Mouse (Mus musculus): ENCODE measurements around the gene Espn.

Espn gene

DNA sequence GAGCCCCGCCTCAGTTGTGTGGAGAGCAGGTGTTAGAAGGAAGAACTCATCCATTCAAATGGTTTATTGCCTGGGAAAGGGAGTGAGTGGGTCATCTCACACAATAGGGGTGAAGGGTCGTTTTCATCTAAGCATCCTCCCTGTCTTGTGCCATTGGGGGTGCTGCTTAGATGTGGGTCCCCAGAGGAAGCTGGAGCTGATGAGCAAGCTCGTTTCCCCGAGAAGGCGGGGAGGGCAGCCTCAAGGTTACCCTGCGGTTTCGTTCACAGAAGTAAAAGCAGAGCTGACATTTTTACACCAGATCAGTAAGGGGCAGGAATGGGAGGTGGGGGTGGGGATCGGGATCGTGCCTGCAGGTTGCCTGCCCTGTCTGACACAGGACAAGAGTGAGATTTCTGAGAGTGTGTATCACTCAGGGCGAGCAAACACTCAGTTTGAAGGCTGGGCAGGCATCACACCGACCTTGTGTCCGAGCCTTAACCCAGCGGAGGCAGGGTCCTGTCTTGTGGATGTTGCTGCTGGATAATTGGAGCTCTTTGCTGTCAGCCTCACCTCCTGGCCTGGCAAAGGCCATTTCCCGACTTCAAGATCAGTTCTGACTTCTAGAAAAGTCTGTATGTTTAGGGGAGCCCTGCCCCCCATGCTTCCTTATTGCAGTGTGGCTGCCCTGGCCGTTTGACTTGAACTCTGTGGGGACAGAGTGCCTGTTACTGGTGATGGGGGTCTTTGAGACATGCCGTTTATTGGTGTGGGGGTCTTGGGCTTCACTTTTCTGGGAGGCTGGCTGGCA, 26.9 kb upstream of the Espn start:
- DNase-seq (ENCODE audit: extremely low read depth, low read depth): no peak

DNA sequence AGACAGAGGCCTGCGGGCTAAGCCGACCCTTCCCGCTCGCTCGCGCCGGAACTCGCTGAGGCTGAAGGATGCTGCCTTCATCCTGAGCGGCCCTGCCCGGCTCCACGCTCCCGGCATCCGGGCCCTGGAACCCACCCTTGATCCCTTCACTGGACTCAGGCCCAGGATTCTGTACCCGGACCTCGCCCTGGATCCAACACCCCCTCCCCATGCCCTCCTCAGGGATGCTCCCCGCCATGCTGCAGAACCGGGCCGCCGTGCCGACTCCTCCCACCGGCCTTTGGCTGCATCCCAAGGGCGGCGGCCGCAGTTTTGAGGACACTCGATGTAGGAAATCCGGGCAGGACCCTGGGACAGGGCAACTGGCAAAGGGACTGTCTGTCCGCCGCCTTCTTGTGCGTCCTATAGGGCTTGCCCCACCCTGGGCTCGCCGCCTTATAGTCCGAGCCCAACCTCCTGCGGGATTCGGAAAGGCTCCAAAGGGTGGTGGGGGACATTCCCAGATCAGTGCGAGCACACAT, 26.2 kb upstream of the Espn start:
- DNase-seq (ENCODE audit: extremely low read depth, low read depth): no peak

DNA sequence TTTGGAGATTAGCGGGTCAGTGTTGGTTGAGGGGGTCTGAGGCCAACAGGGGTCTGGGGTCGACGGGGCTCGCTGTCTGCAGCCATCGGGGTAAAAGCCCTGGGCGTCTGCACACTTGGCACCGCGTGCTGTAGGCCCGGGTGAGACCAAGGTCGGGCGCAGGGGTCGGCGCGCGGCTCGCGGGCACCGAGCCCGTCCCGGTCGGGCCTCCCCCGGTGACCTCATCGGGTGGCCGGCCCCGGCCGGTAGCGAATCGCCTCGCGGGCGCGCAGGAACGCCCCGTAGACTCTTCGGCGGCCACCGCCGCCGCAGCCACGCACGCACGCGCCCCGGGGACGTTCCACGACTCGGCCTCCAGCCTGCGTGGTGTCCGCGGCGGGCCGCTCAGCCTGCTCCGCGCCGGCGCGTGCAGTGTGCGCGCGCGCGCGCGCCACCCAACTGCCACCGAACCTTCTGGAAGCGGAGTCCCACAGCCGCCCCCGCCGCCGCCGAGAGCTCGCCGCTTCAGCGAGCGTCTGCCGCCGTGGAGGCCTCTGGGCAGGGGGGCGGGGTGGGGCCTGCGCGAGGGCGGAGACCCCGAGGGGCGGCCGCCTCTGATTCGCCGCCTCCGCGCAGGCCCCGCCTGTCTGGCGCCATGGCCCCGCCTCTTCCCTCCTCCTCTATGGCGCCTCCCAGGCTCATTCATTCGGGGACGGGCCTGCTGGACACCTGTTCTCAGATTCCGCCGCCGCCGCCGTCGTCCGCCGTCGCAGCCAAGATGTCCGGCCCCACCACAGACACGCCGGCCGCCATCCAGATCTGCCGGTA, 25.6 kb upstream of the Espn start, which contains the start of gene Acot7:
TSS of gene Acot7 (plus strand) at position 598 of the 807 bp plus-strand sequence.
- DNase-seq (ENCODE audit: extremely low read depth, low read depth): no peak

DNA sequence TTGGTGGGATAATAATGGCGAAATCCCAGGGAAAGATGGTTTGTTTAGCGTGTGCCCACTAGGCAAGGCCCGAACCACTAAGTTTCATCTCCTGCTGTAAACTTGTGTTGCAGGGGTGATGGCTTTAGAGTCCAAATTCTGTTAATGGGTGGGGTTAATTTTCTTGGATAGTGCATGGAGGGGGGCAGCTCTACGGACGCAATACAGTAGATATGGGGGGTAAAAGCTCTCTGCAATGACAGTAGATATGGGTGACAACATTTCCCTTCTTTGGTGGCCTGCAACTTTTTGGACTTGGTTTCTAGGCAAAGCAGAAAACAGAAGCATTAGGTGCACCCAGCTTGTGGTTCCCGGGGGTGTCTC, 25.0 kb upstream of the Espn start:
- no peak for DNase-seq (ENCODE audit: extremely low read depth, low read depth)

DNA sequence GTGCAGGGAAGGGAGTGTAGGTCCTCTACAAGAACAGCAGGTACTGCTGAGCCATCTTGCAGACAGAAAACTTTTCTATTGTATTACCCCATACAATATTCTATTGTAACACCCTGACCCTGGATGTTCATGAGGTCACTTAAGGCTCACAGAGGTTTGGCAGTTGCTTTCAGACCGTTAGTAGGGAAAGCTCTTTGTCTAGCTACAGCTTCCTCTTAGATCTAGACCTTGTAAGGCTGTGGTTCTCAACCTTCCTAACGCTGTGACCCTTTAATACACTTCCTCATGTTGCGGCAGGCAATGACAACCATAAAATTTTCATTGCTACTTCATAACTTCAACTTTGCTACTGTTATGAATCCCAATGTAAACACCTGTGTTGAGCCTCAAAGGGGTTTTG, 24.5 kb upstream of the Espn start:
- no peak for DNase-seq (ENCODE audit: extremely low read depth, low read depth)

DNA sequence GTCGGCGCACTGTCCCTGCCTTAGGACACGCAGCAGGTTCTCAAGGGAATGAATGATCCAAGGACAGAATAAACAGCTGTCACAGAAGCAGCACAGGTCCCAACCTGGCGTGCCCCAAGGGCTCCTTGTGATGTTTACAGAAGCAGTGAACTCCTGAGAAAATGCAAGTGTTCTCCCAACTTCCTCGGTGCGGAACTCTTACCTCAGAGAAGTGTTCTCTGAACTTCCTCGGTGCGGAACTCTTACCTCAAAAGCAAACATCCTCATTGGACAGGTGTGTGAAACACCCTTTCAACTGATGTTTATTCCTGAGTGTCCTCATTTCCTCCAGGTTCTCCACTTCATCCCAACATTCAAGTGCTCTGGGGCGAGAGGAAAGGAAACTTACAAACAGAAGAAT, 21.8 kb upstream of the Espn start:
- DNase-seq (ENCODE audit: extremely low read depth, low read depth): no peak

DNA sequence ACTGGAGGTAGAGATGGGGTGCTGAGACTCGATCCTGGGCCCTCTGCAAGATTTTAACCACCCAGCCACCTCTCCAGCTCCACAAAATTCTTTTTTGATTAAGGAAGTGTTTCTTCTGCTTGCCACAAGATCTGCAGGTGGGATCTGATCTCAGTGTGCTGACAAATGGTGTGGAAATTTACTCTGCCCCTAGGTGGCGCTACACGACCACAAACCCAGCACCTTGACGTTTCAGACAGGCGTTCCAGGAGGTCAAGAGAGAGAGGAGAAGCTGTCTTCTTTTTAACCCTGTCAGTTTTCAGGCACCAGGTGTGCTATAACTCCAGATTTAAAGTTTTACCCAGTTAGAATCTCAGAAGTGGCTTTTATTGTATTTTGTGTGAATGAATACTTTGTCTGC, 20.9 kb upstream of the Espn start:
- no peak for DNase-seq (ENCODE audit: extremely low read depth, low read depth)

DNA sequence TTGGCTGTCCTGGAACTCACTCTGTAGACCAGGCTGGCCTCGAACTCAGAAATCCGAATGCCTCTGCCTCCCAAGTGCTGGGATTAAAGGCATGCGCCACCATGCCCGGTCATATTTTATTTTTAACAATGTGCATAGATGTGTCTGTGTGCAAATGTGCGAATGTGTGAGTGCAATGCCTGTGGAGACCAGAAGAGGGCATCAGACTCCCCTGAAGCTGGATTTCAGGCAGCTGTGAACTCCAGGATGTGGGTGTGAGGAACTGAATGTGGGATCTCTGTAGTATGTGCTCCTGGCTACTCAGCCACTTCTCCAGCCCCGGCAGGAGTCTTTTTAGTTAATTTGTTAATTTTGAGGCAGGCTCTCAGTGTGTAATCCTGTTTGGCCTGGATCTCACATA, 19.4 kb upstream of the Espn start:
- no peak for DNase-seq (ENCODE audit: extremely low read depth, low read depth)

DNA sequence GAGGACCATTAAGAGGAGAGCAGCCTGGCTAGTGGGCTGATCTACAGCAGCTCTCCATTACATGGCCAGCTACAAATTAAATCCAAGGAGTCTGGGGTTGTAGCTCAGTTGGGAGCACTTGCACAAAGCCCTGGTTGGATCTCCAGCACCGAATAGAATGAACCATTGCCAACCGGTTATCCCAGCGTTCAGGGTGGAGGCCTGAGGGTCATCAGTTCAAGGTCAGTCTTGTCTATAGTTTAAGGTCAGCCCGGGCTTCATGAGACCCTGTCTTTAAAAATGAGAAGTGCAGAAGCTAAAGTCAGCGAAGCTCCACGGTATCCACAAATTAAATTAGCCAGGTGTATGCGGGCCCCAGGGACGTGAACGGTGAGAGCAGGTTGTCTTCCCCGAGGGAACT, 18.1 kb upstream of the Espn start:
- DNase-seq (ENCODE audit: extremely low read depth, low read depth): no peak

DNA sequence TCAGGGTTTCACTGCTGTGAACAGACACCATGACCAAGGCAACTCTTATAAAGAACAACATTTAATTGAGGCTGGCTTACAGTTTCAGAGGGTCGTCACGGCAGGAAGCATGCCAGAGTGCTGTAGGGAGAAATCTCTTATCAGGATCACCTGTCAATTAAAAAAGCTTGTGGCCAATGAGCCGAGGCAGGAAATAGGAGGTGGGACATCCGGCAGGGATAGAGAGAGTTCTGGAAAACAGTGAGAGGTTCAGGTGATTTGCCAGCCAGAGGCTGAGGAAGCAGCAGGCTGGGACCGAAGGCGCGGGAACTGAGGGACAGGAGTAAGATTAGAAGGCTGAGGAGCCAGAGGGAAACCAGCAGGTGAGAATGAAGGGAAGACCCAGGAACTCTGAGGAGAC, 16.9 kb upstream of the Espn start:
- no peak for DNase-seq (ENCODE audit: extremely low read depth, low read depth)

DNA sequence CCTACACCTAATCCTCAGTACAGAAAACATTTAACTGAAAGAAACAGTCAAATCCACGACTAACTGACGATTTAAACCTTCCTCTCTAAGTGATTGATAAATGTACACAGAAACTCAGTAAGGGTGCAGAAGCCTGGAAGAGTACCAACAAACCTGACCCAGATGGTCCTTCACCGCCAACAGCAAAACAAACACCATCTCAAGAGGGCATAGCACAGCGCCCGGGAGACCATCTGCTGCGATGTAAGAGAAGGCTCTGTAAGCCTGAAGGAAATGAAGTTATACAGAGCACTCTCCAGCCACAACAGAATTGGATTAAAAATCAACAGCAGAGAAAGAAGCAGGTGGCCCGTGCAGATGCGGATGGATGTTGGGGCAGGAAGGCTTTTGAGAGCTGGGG, 15.9 kb upstream of the Espn start:
- no peak for DNase-seq (ENCODE audit: extremely low read depth, low read depth)

DNA sequence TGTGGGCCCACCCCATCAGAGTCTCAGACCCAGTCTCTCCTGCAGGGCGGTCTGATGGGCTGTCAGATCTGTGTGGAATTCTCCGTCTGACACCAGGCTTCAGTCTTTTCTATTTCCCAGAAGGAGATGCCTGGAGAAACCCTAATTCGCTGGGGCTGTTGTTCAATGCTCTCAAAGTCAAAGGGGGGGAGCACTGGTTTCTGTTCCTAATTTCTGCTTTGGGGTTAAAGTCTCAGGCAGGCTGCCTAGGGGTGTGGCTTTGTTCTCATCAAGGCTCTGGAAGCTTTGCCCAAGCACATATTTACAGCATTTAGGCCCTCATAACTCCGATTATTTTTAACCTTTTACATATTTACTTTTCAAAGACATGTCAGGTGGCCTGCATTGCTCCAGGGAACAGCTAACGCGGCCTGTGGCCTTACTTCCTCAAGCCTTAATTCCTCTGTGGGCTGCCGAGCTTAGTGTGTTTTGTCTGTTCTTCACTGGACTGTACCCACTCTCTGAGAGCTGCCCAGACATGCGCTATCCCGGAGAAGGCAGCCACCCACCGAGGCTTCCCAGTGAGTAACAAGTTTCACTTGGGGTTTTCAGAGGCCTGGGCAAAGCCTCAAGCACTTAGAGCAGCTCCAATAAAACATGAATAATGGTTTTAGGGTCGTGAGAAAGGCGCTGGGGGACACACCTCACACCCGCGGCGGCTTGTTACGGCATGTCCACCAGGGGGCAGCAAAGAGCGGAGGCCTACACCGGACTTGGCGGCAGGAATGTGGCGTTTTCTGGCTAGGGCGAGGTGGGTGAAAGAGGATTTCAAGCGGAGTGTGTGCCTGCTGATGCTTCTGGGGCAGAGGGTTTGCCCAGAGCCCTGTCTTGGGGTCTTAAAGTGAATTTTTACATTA, 13.1 kb upstream of the Espn start:
- no peak for DNase-seq (ENCODE audit: extremely low read depth, low read depth)

DNA sequence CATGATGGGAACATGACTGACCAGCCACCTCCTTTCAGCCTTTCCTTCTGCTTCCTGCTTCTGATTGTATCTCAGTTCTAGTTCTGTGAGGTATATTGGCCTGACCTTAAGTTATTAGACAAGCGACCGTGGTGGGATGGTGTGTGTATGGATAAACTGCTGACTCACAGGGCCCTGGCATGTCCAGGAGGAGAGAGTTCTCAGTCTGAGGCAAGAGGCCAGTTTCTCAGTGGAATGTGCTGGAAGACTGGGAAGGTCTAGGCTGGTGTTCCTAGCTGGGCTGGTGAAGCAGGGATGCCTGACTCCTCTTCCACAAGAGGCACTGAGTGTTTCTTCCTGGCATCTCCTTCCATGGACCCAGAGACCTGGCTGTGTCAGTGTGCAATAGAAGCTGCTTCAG, 10.6 kb upstream of the Espn start:
- no peak for DNase-seq (ENCODE audit: extremely low read depth, low read depth)

DNA sequence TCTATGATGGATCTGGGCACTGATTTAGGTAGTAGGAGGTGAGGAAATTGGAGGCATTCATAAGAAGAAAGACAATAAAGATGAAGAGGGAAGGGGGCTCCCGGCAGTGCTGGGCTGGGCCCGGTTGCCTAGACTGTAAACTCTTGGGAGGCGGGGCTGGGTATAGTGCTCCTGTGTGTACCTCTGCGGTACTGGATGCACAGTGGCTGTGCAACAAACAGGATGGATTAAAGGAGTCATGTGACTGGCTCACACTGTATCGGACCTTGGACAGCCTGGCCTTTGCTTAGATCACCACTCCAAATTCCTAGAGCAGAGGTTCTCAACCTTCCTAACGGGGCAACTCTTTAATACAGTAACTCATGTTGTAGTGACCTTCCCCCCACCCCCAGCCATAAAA, 9.4 kb upstream of the Espn start:
- DNase-seq (ENCODE audit: extremely low read depth, low read depth): no peak

DNA sequence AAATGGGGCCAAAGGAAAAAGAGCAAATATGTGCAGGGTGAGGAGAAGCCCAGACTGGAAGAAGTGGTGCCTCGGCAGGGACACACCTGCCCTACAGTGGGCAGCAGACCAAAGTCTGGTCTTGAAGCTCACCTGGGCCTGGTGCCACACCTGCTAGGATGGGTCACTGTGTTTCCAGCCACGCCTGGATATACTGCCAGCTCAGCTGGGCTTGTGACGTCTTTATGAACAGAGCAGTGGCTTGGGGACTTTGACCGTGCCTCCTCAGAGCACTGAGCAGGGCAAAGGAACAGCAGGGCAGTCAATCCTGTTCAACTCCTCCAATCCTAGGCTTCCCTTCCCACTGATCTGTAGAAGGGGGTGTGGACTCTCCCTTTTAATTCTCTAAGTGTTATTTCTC, 8.6 kb upstream of the Espn start:
- no peak for DNase-seq (ENCODE audit: extremely low read depth, low read depth)

DNA sequence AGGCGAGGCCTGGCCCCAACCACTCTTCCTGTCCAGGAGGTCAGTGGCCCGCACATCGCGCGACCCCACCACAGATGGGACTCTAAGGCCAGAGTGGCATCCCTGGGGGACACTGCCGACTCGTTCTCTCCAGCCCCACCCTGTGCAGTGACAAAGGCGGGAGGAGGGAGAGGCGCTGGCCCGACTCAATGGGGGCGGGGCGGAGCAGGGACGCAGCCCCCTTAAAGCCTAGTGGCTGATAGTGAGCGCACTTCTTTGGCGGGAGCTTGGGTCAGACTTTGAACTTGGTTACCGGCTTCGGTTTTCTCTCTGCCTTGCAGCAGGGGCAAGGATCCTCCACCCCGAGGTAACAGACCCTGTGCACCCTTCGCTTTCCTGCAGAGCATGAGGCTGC, 7.1 kb upstream of the Espn start:
- DNase-seq (ENCODE audit: extremely low read depth, low read depth): no peak

DNA sequence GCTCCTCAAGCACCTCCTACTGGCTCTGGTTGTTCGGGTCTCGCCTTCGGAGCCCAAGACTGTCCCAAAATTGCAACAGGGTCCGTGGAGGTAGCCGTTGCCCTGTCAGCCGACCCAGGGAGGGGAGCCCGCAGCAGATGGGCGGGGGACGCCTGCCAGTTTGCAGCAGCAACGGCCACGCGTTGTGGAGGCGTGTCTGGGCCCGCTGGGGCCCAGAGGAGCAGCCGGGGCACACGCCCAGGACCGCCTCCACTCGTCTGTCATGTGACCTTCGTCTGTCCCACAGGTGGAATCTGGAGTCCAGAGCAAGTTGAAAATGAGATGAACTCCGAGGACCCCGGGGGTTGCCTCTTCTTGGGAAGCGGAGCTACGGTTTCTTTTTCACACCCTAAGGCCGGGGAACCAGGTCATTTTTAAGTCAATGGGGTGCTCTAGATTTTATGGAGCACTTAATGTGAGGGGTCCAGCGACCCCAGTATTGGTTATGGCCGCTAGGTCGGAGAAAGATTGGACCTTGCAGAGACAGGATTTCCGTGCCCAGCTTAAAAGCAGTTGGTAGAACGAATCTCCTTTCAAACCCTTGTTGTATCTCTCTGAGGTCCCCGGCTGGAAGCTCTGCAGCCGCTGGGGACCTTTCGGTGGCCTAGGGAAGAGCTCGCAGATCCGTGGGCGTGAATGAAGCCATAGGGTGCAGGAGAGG, 6.6 kb upstream of the Espn start, which contains the start of gene Hes2:
TSS of gene Hes2 (plus strand) at position 283 of the 700 bp plus-strand sequence.
- no peak for DNase-seq (ENCODE audit: extremely low read depth, low read depth)

DNA sequence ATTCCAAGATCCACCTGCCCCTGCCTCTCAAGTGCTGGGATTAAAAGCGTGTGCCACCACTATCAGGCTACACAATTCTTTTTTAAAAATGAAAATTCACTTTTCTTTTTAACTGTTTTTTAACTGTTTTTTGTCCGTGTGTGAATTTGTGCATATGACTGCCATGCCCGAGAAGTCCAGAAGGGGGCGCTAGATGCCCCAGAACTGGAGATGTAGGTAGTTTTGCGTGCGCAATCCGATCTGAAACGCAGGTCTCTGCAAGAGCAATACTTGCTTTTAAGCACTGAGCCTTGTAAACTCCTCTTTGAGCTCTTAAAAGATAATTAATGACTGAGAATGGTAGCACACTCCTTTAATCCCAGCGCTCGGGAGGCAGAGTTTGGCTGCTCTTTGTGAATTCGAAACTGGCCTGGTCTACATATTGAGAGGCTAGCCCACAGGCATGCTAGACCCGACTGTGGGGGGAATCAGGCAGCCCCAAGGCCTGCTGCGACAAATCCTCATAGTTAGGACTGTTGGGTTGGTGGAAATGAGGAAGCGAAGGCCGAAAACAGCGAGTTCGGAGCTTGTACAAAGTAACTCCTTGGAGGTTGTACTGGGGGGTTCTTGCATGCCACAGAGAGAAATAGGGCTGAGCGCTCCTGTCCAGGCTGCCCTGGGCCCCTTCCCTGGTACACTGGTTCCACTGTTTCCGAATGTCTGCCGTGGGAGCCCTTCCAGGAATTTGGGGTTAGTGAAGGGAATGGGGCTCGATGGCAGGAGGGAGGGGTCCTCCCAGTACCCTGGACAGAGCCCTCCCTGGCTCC, 5.8 kb upstream of the Espn start:
- peak; percentile 49 for DNase-seq (ENCODE audit: extremely low read depth, low read depth)

DNA sequence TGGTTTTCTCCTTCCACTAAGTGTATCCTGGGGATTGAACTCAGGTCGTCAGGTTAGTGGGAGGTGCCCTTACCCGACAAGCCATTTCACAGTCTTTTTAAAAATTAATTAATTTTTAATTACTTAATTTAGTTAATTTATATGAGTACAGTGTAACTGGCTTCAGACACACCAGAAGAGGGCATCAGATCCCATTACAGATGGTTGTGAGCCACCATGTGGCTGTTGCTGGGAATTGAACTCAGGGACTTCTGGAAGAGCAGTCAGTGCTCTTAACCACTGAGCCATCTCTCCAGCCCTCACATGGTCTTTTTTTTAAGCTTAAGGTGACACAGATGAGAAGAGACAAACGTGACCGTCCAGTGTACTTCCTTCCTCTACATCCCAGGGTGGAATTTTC, 2.8 kb upstream of the Espn start:
- no peak for DNase-seq (ENCODE audit: extremely low read depth, low read depth)

DNA sequence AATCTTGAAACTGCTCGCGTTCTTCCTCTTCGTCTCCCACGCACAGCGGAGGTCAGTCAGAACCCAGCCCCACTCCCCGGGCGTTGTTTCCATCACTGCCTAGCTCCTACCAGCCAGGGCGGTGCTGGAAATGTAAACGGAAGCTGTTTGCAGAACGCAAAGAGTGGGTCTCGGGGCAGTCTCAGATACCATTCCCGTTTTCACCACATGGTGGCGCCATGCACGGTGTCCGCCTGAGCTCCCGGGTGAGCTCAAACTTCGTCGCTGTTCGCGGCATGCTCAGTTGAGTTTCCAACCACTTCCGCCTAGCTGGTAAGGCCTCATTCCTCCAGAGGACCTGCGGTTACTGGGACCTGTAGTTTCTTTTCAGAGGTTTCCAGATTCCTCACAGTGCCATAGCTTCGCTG, 1.6 kb upstream of the Espn start:
- peak; percentile 92 for DNase-seq (ENCODE audit: extremely low read depth, low read depth)
